Mouse (Mus musculus): ENCODE results near the gene Lrrc52.
A peak's percentile ranks its signal among the peaks of the same experiment; 100 is the strongest.

The Lrrc52 gene

DNA sequence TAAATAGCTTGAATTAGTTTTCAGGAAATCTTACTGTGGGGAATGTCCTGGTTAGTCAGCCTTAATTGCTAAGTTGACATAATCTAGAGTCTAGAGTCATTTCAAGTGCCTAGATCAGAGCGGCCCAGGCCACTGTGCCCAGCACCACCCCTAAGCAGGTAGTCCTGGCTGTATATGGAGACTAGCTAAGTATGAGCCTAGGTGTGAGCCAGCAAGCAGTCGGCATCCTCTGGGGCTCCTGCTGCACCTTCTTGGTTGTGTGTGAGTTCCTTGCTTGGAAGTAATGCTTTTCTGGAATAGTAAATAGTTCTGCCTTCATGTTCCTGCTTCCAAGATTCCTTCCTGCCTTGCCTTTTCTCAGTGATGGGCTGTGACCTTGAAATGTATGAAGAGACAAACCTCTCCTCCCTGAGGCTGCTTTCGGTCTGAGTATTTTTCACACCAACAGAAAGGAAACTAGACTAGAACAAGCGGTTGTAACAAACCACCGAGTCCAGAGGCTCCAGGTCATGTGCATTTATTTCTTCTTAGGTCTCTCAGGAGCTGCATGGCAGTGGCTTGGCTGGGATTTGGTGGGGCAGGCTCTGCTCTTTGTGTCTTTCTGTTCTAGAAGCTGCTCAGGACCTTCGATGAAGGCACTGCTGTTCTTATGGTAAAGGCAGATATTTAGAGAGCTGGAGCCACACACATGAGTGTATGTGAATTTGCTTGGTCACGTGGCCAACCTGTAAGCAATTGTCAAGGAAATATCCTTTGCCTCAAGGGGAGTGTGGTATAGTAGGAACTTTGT, 30.2 kb downstream of the Lrrc52 start:
- no peak for DNase-seq (ENCODE audit: low read depth, low spot score)

DNA sequence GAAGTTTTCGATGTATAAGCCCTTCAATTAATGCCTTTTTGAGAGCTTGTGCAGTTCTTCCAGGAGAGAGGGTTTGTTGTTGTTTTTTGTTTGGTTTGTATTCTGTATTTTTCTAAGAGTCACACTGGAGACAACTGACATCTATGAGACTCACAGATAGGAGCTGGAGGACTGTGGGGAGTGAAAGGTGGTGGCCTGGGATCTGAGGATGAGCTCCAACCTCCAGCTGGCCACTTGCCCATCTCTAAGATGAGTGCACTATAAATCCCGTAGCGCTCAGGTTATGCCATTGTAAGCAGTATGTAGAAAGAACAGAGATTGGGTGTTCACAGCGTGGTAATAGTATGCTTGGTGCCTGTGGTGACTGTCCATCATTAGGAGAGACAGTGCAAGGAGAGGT, 31.6 kb downstream of the Lrrc52 start:
- no peak for DNase-seq (ENCODE audit: low read depth, low spot score)

DNA sequence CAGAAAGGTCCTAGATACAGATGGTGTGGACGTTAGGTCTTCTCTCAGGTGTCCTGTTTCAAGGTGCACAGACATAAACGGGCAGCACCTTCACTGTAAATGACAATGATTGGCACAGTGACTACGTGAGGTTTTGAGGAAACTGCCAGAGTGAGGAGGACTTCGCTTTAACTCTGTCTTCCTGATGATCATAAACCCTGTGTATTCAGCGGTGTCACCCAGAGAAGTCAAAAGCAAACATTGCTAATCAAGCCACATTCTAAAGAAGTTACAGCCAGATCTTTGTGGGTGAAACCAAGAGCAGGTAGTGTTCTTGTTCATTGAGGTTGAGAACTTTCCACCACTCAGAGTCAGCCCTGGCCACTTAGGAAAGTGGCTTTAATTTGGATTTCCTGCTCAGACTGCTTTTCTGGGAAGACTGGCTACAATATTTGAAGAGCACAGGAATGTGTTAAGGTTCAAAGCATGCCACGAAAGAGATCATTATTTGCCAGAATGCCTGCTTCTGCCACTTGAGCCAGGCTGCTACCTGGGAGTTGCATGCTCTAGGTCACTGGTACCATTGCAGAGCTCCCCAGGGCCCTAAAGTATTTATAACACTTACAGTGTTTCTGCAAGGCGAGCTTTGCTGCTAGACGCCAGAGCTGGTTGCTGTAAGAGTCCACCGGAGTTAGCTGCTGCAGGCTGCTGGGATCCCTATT, 35.5 kb downstream of the Lrrc52 start:
- no peak for DNase-seq (ENCODE audit: low read depth, low spot score)

DNA sequence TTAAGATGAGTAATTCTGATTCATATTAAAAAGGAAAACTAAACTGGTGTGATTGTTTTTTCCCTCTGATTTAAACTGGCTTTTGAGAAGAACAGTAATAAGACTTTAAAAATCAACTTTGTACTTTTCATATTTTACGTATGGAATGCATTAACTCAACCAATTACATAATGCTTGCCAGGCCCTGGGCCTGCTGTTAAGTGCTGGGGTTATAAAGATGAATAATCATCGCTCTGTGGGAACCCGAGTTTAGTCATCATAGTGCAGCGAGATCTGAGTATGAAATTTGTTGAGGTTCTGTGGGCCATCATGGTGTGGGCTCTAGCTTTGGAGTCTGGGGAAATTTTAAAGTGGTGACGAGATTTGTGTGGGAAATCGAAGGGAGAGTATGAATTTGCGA, 39.9 kb downstream of the Lrrc52 start:
- DNase-seq (ENCODE audit: low read depth, low spot score), result no peak

DNA sequence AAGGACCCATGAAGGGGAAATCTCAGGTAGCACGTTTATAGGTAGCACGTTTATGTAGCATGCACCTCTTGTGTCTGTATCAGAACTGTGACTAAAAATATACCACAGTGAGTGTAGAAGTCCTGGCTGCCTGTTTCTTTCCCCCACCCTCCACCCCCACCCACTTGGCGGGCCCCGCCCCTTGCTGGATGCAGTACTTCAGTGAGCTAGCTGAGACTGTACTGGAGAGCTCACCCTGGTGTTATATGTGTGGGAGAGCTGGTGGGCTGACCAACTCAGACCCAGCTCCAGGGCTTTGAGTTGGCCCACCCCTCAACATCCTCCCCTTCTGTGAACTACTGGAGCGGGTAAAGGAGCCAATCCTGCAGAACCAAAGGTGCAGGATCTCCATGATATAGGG, 41.0 kb downstream of the Lrrc52 start:
- DNase-seq (ENCODE audit: low read depth, low spot score), result no peak

DNA sequence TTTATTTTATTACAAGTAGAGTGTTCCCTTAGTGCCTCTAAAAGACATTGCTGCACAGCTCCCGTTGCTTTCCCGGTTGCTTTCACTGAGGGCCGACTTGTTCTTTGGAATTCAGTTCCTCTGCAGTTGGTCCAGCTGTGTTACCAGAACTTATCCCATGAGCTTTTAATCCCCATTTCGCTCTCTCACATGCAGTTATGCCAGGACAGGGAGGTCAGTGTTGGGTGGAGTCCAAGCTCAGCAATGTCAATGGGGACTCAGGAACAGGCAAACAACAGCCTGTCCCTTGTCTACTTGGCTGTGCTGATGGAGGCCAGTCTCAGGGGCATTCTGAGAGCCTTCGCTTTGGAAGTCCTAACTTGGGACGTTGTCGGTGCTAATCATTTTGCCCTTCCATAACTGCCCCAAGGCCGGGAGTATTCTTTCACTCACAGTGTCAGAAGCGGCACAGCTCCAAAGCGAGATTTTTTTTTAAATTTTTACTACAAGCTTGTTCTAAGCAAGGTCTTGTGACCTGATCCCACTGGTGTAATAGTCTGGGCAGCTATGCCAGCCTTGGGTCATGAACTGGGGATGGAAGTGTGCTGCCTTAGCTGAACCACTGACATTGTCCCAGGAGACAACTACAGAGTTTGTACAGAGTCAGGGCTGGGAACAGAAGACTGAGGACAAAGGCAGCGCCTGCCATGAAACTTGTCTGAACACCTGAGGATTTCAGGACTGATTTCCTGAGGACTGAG, 43.9 kb downstream of the Lrrc52 start:
- no peak for DNase-seq (ENCODE audit: low read depth, low spot score)

DNA sequence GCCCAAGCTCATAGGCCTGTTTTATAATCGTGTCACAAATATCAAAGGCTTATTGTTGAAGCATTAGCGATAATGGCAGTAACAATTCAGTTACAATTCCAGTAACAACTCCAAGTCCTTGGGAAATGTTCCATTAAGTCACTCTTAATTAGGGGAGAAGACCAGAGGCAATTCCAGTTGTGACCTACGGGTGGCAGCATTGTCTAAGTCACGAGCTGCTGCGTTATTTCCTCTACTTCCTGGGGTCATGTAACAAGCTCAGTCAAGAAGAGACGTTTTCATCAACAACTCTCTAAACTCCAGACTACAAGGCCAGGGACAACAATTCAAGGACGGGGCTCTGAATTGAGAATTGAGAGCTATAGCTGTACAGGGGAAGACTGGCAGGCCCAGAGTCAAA, 51.7 kb downstream of the Lrrc52 start:
- DNase-seq (ENCODE audit: low read depth, low spot score), result peak; percentile 65

DNA sequence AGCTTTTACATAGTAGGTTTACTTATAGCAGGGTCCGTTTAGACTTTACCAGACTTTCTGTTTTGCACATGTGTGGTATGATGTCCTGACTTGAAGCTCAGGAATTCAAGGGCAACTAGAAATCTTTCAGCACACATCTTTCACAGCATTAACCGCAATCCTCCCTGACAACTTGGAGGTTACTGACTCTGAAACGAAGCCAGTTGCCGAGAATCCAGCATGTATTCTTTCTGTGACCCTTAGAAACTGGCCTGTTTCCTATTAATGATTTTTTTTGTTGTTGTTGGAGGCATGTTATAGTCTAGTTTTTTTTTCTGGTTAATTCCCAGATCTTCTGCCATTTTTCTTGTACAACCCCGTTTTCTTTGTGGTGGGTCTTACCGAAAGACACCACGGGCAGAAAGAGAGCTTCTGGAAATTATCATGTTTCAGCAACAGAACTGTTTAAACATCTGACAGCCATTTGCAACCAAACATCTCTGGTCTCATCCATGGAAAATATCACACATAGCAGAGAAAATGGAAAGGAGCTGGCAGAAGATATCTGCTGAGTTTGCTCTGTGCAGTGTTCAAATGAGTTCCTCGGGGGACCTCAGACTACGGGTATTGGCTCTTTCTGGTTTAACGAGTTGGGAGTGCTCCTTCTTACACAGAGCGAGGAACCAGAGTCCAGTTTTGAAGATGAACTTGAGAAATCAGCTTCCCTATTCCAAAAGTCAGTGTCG, 54.4 kb downstream of the Lrrc52 start:
- DNase-seq (ENCODE audit: low read depth, low spot score), result no peak

DNA sequence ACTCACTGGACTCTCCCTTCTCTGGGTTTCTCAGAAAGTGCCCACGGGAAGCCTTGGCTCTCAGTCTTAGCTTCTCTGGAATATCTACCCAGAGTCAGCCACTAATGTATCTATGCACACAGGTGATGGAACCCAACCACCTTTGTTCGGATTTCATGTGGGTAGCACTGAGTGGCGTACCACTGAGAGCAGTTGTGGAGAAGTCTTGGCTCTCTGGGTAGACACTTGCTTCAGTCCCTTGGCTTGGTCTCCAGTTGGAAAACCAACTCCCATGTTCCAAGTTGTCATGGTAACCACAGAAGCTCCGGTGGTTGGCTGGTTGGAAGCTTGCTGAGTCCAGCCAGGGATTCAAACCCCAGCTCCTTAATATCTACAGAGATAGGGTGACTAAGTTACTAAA, 57.0 kb downstream of the Lrrc52 start:
- no peak for DNase-seq (ENCODE audit: low read depth, low spot score)

DNA sequence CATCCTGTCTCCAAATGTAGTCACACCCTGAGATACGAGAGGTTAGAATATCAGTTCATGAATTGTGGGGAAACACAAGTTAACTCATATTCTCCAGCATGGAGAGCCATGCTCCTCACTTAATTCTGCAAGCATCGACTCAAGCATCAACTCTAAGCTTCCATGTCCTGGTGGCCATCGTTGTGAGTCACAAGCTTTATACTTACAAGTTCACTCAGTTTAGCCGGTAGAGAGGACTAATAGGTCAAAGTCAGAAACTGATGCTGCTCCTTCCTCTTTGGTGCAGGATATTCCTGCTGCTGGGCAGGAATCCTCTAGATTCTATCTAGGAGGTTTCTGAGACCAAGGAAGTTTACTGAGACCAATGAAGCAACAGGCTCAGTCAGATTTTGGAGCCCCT, 61.3 kb downstream of the Lrrc52 start:
- no peak for DNase-seq (ENCODE audit: low read depth, low spot score)
